Mouse (Mus musculus) hindbrain, embryonic 16.5 days (tissue): ENCODE results near the gene D17H6S53E. TPM values are rescaled to one million over a fixed set of nuclear protein-coding genes. Genes with fewer than 3 reads are reported as not detected.

Source experiments
- ATAC-seq: fragments of 200-750 bp; cut with Nextera tagmentation; 2 replicates; pipeline ENCODE4 v1.8.0; 2017; ENCODE audit warnings: moderate TSS enrichment, moderate library complexity
- H3K27ac ChIP-seq: fragments of 300-500 bp; sonication (generic); 2 replicates; pipeline ENCODE4 v1.5.1; 2014; ENCODE audit warnings: low read depth, mild to moderate bottlenecking, control low read depth, low read length, moderate library complexity
- H3K27me3 ChIP-seq: fragments of 300-500 bp; sonication (generic); replicated peaks from 2 replicates; pipeline ENCODE4 v1.6.1; 2014; ENCODE audit warnings: low read length; ENCODE audit not compliant: control insufficient read depth, insufficient read depth
- H3K36me3 ChIP-seq: fragments of 300-500 bp; sonication (generic); 2 replicates; pipeline ENCODE4 v1.6.1; 2014; ENCODE audit warnings: mild to moderate bottlenecking, low read length, moderate library complexity, mixed read lengths; ENCODE audit not compliant: control insufficient read depth, insufficient read depth
- H3K4me1 ChIP-seq: fragments of 300-500 bp; sonication (generic); 2 replicates; pipeline ENCODE4 v1.6.1; 2014; ENCODE audit warnings: low read depth, low read length; ENCODE audit not compliant: control insufficient read depth, insufficient read depth
- H3K4me2 ChIP-seq: fragments of 300-500 bp; sonication (generic); 2 replicates; pipeline ENCODE4 v1.6.1; 2014; ENCODE audit warnings: mild to moderate bottlenecking, low read length, control low read depth, moderate library complexity
- H3K4me3 ChIP-seq: fragments of 300-500 bp; sonication (generic); 2 replicates; pipeline ENCODE4 v1.5.1; 2014; ENCODE audit warnings: mild to moderate bottlenecking, low read length, control low read depth, moderate library complexity
- H3K9ac ChIP-seq: fragments of 300-500 bp; sonication (generic); 2 replicates; pipeline ENCODE4 v1.6.1; 2014; ENCODE audit warnings: low read depth, mild to moderate bottlenecking, control low read depth, low read length, moderate library complexity
- H3K9me3 ChIP-seq: fragments of 300-500 bp; sonication (generic); 2 replicates; pipeline ENCODE4 v1.6.1; 2014; ENCODE audit warnings: mild to moderate bottlenecking, low read length, moderate library complexity; ENCODE audit not compliant: control insufficient read depth
- WGBS: fragments of 180-500 bp; shearing (Covaris S2); extraction: QIAGEN DNeasy Blood & Tissue Kit; methylation state at CpG from one replicate; pipeline ENCODE4 v1.1.7; 2014; 5-methylcytosine and 5-hydroxymethylcytosine counted together
- polyA plus RNA-seq: library from polyadenylated mRNA; unstranded; fragments of >200 nt; fragmentation: Nextera tagmentation; extraction: Ambion mirVana; gene quantifications from 2 replicates; pipeline ENCODE4 v1.2.1, GENCODE M21; 2015

D17H6S53E gene
- polyA plus RNA-seq, 1 experiment from 2014 or later = 8.9 TPM

- H3K4me1 ChIP-seq = no peaks in the 10 kb centered on the region
- no peak overlapping the region for H3K27ac ChIP-seq
- H3K4me3 ChIP-seq = no peak overlapping the region
- no peak for ATAC-seq
- no peak overlapping the region for H3K9ac ChIP-seq
- H3K9me3 ChIP-seq = no peaks in the 10 kb centered on the region
- H3K27me3 ChIP-seq = 0 out of 2 replicates have a peak, but pooled peaks cover 2% of the 10 kb centered on the region
- no peaks in the 10 kb centered on the region for H3K36me3 ChIP-seq
- 89% methylated on average over 3 of the region's 3 CpGs for WGBS
- no peak overlapping the region for H3K4me2 ChIP-seq
These were observed 42.2 kb upstream of the D17H6S53E start for GRCm38 (mm10) chr17:35083929-35084497.

DNA sequence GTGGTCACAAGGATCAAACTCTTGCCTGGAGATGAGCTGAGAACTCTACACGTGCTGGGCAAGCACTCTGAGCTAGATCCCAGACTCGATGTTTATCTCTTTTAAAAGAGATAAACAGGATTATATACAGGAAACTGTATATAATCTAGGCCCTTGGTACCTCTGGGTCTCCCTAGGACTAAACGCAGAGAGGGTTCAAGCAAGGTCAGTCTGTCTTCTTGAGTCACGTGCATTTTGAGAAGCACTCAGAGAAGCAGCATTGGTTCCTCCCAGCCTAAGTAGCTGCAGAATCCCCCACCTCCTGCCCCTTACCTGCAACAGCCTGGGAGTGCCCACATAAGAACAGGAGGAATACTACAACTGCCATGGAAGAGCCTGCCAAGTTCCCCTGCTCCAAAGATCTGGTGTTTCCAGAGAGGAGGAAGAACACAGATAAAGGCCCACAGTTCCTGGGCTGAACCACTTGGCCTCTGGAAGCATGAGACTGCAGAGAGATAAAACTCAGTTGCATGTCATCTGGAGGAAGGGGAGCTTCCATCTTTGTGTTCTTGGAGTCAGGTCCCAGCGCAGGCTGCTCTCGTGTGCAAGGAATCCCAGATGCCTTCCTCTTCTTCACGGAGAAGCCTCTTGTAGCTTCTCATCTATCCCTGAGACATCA is 40.8 kb upstream of the D17H6S53E start, which contains the start of gene Ly6g6f:
TSS of gene Ly6g6f (minus strand) at position 403 of the 658 bp plus-strand sequence.
- 83% methylated on average over 7 of the region's 7 CpGs for WGBS
- Histone ChIP-seq H3K9ac (no peak within 1 kb of the TSS), H3K4me3 (no peak within 1 kb of the TSS), H3K4me2 (no peak within 1 kb of the TSS), H3K27me3 (0 out of 2 replicates have a peak, but pooled peaks cover 2% of the 10 kb centered on the region), H3K4me1 (peaks cover 5% of the 10 kb centered on the region), H3K27ac (no peak within 1 kb of the TSS), H3K9me3 (no peaks in the 10 kb centered on the region), H3K36me3 (no peaks in the 10 kb centered on the region)
- no peak for ATAC-seq

DNA sequence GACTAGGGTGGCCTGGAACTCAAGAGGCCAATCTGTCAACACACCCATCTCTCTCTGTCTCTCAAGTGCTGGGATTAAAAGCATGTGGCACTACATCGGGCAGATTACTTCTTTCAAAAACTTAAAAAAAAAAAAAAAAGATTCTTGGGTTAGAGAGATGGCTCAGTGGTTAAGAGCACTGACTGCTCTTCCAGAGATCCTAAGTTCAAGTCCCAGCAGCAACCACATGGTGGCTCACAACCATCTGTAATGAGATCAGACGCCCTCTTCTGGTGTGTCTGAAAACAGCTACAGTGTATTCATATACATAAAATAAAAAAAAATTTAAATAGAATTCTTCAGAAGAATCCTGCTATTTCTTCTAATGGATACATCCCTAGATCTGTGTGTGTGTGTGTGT is 38.0 kb upstream of the D17H6S53E start:
- Histone ChIP-seq H3K27me3 (0 out of 2 replicates have a peak, but pooled peaks cover 2% of the 10 kb centered on the region), H3K4me2 (no peak overlapping the region), H3K36me3 (peaks cover 13% of the 10 kb centered on the region), H3K27ac (no peak overlapping the region), H3K9ac (no peak overlapping the region), H3K4me1 (peaks cover 8% of the 10 kb centered on the region), H3K4me3 (no peak overlapping the region), H3K9me3 (no peaks in the 10 kb centered on the region)
- 54% methylated on average over 2 of the region's 2 CpGs for WGBS
- no peak for ATAC-seq

DNA sequence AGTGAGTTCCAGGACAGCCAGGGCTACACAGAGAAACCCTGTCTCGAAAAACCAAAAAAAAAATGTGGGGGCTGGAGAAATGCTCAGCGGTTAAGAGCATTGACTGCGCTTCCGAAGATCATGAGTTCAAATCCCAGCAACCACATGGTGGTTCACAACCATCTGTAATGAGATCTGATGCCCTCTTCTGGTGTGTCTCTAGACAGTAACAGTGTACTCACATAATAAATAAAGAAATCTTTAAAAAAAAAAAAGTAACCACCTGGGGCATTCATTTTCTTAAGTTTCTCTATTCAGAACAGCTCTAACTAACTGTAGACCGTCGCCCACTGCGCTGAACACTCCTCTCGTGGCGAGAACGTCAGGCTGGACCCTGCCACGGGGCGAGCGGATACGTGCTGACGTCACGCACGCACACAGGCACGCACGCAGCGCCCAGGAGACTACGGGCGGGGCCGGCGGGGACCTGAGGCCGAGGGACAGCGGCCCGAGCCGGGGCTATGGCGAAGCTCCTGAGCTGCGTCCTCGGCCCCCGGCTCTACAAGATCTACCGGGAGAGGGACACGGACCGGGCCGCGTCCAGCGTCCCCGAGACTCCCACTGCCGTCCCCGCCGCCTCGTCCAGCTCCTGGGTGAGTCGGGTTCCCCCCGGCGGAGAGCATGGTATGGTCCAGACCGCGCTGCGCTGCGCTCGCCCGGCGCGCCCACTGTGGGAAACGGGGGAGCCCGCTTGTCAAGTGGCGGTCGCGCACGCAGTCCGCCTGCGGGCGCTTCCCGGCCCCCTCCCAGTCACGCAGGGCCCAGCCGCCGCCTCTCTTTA is 37.1 kb upstream of the D17H6S53E start, which contains the start of gene Abhd16a:
TSS of gene Abhd16a (plus strand) at position 439 of the 820 bp plus-strand sequence.
- peaks cover 14% of the 10 kb centered on the region for H3K36me3 ChIP-seq
- H3K9me3 ChIP-seq = no peaks in the 10 kb centered on the region
- ATAC-seq = peak; percentile 98
- H3K27ac ChIP-seq = peak within 1 kb of the TSS; percentile 99
- H3K9ac ChIP-seq = peak within 1 kb of the TSS; percentile 95
- 5% methylated on average over 38 of the region's 67 CpGs for WGBS
- H3K4me1 ChIP-seq = peaks cover 8% of the 10 kb centered on the region
- H3K4me3 ChIP-seq = peak within 1 kb of the TSS; percentile 68
- H3K4me2 ChIP-seq = peak within 1 kb of the TSS; percentile 71
- H3K27me3 ChIP-seq = 0 out of 2 replicates have a peak, but pooled peaks cover 2% of the 10 kb centered on the region

DNA sequence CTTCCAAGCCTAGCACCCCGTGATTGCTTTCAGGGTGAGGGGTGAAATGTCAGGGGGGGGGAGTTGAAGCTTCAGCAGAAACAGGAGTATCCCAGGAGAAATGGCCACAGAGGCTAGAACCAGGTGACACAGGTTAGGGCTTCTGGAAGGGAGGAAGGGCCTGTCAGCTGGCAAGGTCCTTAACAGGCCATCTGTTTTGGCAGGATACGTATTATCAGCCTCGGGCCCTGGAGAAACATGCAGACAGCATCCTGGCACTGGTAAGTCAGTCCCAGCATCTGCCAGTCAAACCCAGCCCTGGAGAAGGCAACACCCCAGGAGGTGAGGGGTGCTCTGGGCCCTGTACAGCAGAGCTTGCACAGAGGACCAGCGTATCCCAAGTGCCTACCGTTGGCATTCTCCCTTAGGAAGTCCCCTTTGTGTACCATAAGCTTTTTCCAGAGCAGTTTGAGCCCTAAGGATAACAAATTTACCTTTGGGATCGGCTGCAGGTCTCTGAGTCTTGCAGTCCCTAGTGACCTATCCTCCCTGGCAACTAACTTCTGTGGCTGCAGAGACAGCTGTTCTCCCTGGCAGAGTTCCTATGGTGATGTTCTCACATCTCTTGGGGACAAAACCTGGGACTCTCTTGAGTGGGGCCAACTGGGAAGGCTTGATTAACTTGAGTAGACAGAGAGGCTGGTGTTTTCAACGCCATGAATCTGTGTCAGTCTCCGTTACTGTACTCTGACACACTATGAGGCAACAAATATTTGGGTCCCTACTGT is 35.8 kb upstream of the D17H6S53E start:
- Histone ChIP-seq H3K27me3 (no peaks in the 10 kb centered on the region), H3K9ac (peak overlapping the region; percentile 95), H3K4me1 (peaks cover 8% of the 10 kb centered on the region), H3K4me2 (peak overlapping the region; percentile 71), H3K36me3 (peaks cover 24% of the 10 kb centered on the region), H3K27ac (peak overlapping the region; percentile 99), H3K4me3 (peak overlapping the region; percentile 68), H3K9me3 (no peaks in the 10 kb centered on the region)
- 36% methylated on average over 8 of the region's 8 CpGs for WGBS
- ATAC-seq = 0 out of 2 replicates have a peak, but pooled peaks have one; percentile 15

GRCm38 (mm10) chr17:35092403-35093198 is 33.6 kb upstream of the D17H6S53E start:
- H3K36me3 ChIP-seq = peaks cover 30% of the 10 kb centered on the region

DNA sequence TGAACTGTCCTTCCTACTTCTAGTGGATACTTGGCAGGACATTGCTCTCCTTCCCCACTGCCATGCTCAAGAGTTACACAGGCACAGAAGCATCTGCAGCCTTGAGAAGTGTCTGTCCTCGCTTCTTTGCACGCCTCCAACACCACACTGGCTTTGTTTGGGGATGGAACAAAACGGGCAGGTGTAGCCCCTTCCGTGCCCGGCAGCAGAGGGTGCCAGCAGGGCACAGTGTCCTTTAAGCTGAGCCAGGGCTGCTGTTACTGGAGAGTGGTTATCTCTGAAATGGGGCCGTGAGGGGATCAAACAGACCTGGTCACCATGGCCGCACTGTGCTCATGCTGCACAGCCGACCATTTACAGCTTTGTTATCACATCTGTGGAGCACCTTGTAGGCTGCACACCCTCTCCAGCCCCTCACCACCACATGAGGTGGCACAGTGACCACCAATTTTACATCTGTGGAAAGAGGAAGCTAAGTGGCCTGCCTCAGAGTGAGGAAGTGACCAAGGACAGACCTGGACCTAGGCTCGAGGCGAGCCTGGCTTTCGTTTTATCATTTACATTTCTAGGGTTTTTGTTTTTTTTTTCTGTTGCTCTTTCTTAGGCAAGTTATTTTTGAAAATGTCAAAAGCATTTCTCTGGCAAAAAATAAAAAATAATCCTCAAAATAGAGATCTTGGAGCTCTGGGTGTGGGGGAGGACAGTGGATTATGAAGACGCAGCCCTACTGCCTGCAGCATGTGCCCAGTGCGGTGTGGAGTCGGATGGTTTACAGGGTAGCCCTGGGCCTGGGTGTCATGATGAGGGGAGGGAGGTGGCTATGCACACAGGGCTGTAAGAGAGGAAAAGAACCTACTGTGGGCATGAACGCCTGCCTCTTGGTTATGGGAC is 31.5 kb upstream of the D17H6S53E start:
- no peak for ATAC-seq
- 94% methylated on average over 15 of the region's 15 CpGs for WGBS

More at GRCm38 (mm10) chr17:35092403-35093198, 33.6 kb upstream of the D17H6S53E start:
- H3K27ac ChIP-seq = no peak overlapping the region
- peaks cover 8% of the 10 kb centered on the region for H3K4me1 ChIP-seq
- WGBS = 89% methylated on average over 14 of the region's 14 CpGs
- no peaks in the 10 kb centered on the region for H3K27me3 ChIP-seq
- ATAC-seq = no peak
- H3K4me3 ChIP-seq = no peak overlapping the region
- H3K9me3 ChIP-seq = no peaks in the 10 kb centered on the region
- H3K4me2 ChIP-seq = no peak overlapping the region
- no peak overlapping the region for H3K9ac ChIP-seq

More for the DNA sequence above, 31.5 kb upstream of the D17H6S53E start:
- Histone ChIP-seq H3K4me1 (peaks cover 8% of the 10 kb centered on the region), H3K27me3 (no peaks in the 10 kb centered on the region), H3K4me2 (no peak overlapping the region), H3K36me3 (peaks cover 37% of the 10 kb centered on the region), H3K9me3 (no peaks in the 10 kb centered on the region), H3K9ac (no peak overlapping the region), H3K27ac (no peak overlapping the region), H3K4me3 (no peak overlapping the region)
